Mouse (Mus musculus) liver, embryonic 14.5 days (tissue): ENCODE measurements around the gene Ebf1.

Experiments used
- CTCF ChIP-seq: IDR thresholded peaks from 2 replicates; pipeline ENCODE4 v1.5.1; 2016; ENCODE audit warnings: antibody characterized with exemption, low read depth, control low read depth
- EP300 ChIP-seq: IDR thresholded peaks from 2 replicates; pipeline ENCODE4 v1.6.1; 2016; ENCODE audit warnings: antibody characterized with exemption, low read depth

- TF ChIP-seq EP300 (no peak), CTCF (no peak)
Measured at GRCm38 (mm10) chr11:44884337-44884736, 267.2 kb downstream of the Ebf1 start.
